Mouse (Mus musculus): ENCODE results near the gene Fndc8. TPM values are rescaled to one million over a fixed set of nuclear protein-coding genes. Genes with fewer than 3 reads are reported as not detected.

Gene Fndc8
- total and polyA plus RNA-seq, 3 experiments: 0.06 TPM; not detected in 2

DNA sequence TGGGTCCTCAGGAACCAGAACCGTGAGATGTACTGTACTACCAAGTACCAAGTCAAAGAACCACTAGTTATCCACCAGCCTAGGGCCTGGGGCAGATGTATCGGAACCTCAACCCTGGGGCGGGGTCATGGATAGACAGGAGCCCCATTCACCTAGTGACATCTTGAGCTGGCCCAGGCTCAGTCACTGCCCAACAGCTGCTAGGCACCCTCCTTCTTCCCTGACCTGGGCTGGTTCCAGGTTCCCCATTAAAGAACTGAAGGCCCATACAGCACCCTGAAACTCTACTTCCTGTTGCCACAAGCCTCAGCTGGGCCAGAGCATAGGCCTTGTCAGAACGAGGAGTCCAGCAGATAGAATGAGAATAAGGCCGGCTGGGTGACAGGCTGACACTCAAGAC lies 7.8 kb downstream of the Fndc8 start:
- no peaks in the 10 kb centered on the region for H3K27me3 ChIP-seq (ENCODE audit: control insufficient read depth, insufficient read depth, low read length)
- no peaks in the 10 kb centered on the region for H3K36me3 ChIP-seq (ENCODE audit: control insufficient read depth, insufficient read depth, low read length)
- intact Hi-C loops (cut with DNase I): no loop called here
- TF ChIP-seq CTCF (IDR thresholded peaks at IDR 0.05) (no peak), EP300 (IDR thresholded peaks at IDR 0.05; ENCODE audit: insufficient read depth, low read depth, low read length) (no peak), POLR2A (IDR thresholded peaks at IDR 0.05; ENCODE audit: insufficient read depth, low read depth, low read length) (no peak)
- H3K4me3 ChIP-seq: no peak overlapping the region
- 87% methylated on average over 5 of the region's 5 CpGs for WGBS
- DNase-seq: no peak
- no peaks in the 10 kb centered on the region for H3K79me2 ChIP-seq (replicated peaks; ENCODE audit: control insufficient read depth, insufficient read depth, low read length)
- no peak overlapping the region for H3K27ac ChIP-seq
- H3K4me1 ChIP-seq (ENCODE audit: control insufficient read depth, insufficient read depth, low read length): no peaks in the 10 kb centered on the region
- H3K9ac ChIP-seq (ENCODE audit: low read depth, low read length): no peak overlapping the region

DNA sequence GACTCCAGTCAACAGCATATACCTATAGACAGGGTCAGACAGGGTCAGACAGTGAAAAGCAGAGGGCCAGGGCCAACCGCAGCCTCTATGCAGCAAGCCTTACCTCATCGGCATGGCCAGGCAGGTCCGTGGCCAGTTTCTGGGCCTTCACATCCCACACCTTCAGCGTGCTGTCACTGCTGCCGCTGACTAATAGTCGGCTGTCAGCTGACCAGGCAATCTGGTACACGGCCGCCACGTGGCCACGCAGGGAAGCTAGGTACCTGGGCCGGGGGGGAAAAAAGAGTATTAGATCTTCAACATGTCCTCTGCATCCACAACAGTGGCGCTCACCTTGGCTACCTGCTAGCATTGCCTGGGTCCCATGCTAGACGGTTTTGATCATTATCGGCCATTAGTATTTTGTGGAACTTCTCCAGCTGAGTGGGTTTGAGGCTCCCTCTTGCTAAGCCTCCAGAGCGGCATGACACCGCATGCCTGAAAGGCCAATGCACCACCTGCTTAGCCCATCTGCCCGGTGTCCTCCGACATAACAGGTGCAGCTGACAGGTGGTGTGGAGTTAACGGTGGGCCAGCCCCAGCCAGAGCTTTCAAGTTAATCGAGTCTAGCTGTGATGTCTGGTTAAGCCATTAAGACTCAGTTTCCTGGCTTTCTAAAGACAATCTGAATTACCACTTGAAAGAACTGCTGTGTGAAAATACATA lies 9.8 kb downstream of the Fndc8 start:
- Histone ChIP-seq H3K27me3 (ENCODE audit: control insufficient read depth, insufficient read depth, low read length) (no peaks in the 10 kb centered on the region), H3K4me1 (ENCODE audit: control insufficient read depth, insufficient read depth, low read length) (no peaks in the 10 kb centered on the region), H3K9ac (ENCODE audit: low read depth, low read length) (no peak overlapping the region), H3K27ac (no peak overlapping the region), H3K79me2 (replicated peaks; ENCODE audit: control insufficient read depth, insufficient read depth, low read length) (no peaks in the 10 kb centered on the region), H3K4me3 (no peak overlapping the region), H3K36me3 (ENCODE audit: control insufficient read depth, insufficient read depth, low read length) (no peaks in the 10 kb centered on the region)
- WGBS: 90% methylated on average over 20 of the region's 20 CpGs
- no peak for DNase-seq
- intact Hi-C loops (cut with DNase I): no loop called here
- TF ChIP-seq POLR2A (IDR thresholded peaks at IDR 0.05; ENCODE audit: insufficient read depth, low read depth, low read length) (no peak), EP300 (IDR thresholded peaks at IDR 0.05; ENCODE audit: insufficient read depth, low read depth, low read length) (no peak), CTCF (IDR thresholded peaks at IDR 0.05) (no peak)

- 52% methylated on average over 8 of the region's 8 CpGs for WGBS
- H3K27ac ChIP-seq: no peak overlapping the region
- peaks cover 4% of the 10 kb centered on the region for H3K4me1 ChIP-seq (ENCODE audit: control insufficient read depth, insufficient read depth, low read length)
- no peaks in the 10 kb centered on the region for H3K36me3 ChIP-seq (ENCODE audit: control insufficient read depth, insufficient read depth, low read length)
- H3K9ac ChIP-seq (ENCODE audit: low read depth, low read length): no peak overlapping the region
- DNase-seq: no peak
- no peak for TF ChIP-seq EP300 (IDR thresholded peaks at IDR 0.05; ENCODE audit: insufficient read depth, low read depth, low read length)
- no peak for TF ChIP-seq CTCF (IDR thresholded peaks at IDR 0.05)
- no peak for TF ChIP-seq POLR2A (IDR thresholded peaks at IDR 0.05; ENCODE audit: insufficient read depth, low read depth, low read length)
- H3K27me3 ChIP-seq (ENCODE audit: control insufficient read depth, insufficient read depth, low read length): no peaks in the 10 kb centered on the region
- peaks cover 2% of the 10 kb centered on the region; the same call in 1 of the 2 replicates for H3K79me2 ChIP-seq (replicated peaks; ENCODE audit: control insufficient read depth, insufficient read depth, low read length)
- H3K4me3 ChIP-seq: no peak overlapping the region
- intact Hi-C loops (cut with DNase I): no loop called here
Observed at GRCm38 (mm10) chr11:82904952-82905351, 13.0 kb downstream of the Fndc8 start.

GRCm38 (mm10) chr11:82905816-82906215 lies 13.9 kb downstream of the Fndc8 start:
- H3K27me3 ChIP-seq (ENCODE audit: control insufficient read depth, insufficient read depth, low read length): no peaks in the 10 kb centered on the region
- H3K79me2 ChIP-seq (replicated peaks; ENCODE audit: control insufficient read depth, insufficient read depth, low read length): peaks cover 2% of the 10 kb centered on the region; the same call in 1 of the 2 replicates
- no peak overlapping the region for H3K27ac ChIP-seq
- intact Hi-C loops (cut with DNase I): no loop called here
- TF ChIP-seq POLR2A (IDR thresholded peaks at IDR 0.05; ENCODE audit: insufficient read depth, low read depth, low read length): no peak
- no peak for TF ChIP-seq EP300 (IDR thresholded peaks at IDR 0.05; ENCODE audit: insufficient read depth, low read depth, low read length)
- TF ChIP-seq CTCF (IDR thresholded peaks at IDR 0.05): no peak
- WGBS: 89% methylated on average over 5 of the region's 5 CpGs
- no peak overlapping the region for H3K4me3 ChIP-seq
- H3K9ac ChIP-seq (ENCODE audit: low read depth, low read length): no peak overlapping the region
- no peaks in the 10 kb centered on the region for H3K36me3 ChIP-seq (ENCODE audit: control insufficient read depth, insufficient read depth, low read length)
- no peak for DNase-seq
- H3K4me1 ChIP-seq (ENCODE audit: control insufficient read depth, insufficient read depth, low read length): peaks cover 4% of the 10 kb centered on the region

DNA sequence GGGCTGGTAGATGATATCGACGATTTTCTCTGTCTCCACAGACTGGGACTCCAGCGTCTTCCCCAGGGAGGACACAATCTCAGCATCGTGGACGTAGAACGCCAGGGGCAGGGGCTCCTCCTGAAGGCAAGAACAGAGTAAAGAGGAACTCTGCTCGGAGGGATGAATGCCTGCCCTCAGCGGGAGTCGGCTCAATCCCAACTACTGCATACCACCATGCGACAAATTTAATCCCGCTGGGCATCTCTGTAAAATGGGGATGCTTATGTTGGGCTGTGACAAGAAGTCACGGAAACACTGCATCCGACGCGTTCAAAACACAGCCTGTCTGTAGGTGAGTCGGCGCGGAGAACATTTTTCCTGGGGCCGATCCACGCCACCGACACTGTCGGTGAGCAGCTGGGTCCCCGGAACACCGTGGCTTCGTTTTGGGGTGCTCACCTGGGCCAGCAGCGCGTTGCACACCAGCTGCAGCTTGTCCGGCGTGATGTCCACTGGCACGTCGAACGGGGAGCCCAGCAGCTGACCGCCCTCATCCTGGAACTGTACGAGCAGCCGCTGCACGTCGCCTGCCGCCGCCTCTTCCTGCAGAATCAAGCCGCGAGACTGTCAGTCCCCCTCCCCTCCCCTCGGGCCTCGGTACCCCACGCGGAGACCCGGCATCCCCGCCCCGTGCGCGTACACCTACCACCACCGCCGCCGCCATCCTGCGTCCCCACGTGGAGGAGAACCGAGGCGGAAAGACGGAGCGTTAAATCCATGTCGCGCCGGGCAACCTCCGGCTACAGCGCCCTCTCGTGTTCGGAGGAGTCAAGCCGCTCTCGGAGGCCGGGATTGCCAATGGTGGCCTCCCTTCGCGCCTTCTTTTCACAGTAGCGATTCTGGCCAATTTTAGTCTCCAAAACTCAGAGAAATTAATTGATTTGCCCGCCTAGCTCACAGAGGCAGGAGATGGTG lies 16.0 kb downstream of the Fndc8 start, which contains the start of gene Nle1:
Nle1 (minus strand) TSS at position 761 of the 957 bp plus-strand sequence.
- no peaks in the 10 kb centered on the region for H3K36me3 ChIP-seq (ENCODE audit: control insufficient read depth, insufficient read depth, low read length)
- H3K79me2 ChIP-seq (replicated peaks; ENCODE audit: control insufficient read depth, insufficient read depth, low read length): peaks cover 2% of the 10 kb centered on the region; the same call in 1 of the 2 replicates
- intact Hi-C loops (cut with DNase I): loop anchor here (2.0 kb wide), 1 partner anchor 37 kb away; the partner anchor contains the start of gene Rffl
- TF ChIP-seq POLR2A (IDR thresholded peaks at IDR 0.05; ENCODE audit: insufficient read depth, low read depth, low read length) (peak; percentile 48; the same call in 1 of the 2 replicates), CTCF (IDR thresholded peaks at IDR 0.05) (no peak; the same call in 1 of the 2 replicates), EP300 (IDR thresholded peaks at IDR 0.05; ENCODE audit: insufficient read depth, low read depth, low read length) (peak; percentile 55; the same call in 1 of the 2 replicates)
- H3K9ac ChIP-seq (ENCODE audit: low read depth, low read length): peak within 1 kb of the TSS; percentile 88
- peak; percentile 91 to 96 for DNase-seq
- WGBS: 1% methylated on average over 73 of the region's 73 CpGs
- no peaks in the 10 kb centered on the region for H3K27me3 ChIP-seq (ENCODE audit: control insufficient read depth, insufficient read depth, low read length)
- H3K27ac ChIP-seq: peak within 1 kb of the TSS; percentile 39
- peaks cover 4% of the 10 kb centered on the region for H3K4me1 ChIP-seq (ENCODE audit: control insufficient read depth, insufficient read depth, low read length)
- H3K4me3 ChIP-seq: peak within 1 kb of the TSS; percentile 87
